Mouse (Mus musculus) skeletal muscle tissue, adult 2 months (tissue): Measurements from ENCODE around the gene Tubgcp5.

Source experiments
- DNase-seq: peaks from one replicate; pipeline ENCODE4 v3.0.0-alpha.2; 2012; ENCODE audit warnings: low read depth, low spot score

Gene Tubgcp5

DNA sequence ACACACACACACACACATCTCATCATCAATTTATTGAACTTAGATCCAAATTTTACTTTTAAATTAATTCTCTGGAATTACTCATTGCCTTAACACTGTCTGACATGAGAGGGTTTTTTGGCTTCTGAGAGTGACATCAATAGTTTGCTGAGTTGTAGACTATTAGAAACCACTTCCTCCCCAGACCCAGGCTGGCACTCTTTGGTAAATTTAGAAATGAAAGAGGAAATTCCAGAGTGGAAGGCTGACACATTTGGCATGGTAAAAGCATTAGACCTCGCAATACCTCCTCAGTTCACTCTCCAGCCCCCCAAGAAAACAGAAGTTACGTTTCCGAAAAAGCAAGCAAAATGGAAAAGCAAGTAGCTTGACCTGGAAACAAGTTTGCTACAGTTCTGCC, 58.8 kb downstream of the Tubgcp5 start:
- peak; percentile 28 for DNase-seq

DNA sequence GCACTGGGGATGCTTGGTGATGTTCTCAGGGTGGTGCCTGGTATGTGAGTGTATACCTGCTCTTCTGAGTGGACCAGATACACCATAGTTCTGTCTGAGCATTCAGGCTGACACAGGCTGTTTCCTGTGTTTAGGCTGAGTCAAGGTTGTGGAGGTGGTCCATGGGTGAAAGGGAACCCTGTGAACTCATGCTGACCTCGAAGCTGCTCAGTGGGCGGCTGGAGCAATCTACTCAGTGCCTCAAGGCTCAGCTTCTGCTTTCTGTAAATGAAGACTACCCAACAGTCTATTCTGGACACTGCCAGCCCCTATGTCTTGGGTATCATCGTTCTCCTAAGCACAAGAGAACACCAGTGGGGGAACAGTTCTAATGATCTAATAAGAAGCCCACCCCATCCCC, 61.6 kb downstream of the Tubgcp5 start:
- DNase-seq, result no peak

DNA sequence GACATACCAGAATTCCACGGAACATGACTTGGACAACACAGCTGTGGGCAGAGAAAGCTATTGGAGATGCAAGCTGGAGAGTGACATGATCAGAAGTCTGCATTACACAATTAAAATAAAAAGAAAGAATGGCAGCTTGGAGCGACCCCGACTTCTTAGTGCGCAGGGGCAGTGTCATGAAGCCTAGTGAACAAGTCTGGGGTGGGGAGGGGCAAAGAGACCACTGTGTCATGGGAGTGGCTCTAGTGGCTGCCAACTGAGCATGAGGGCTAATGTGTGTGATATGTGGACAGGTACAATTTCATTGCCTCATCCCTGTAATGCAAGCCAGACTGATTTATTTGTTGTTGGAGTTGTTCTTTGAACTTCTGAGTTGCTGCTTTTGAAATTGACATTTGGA, 62.8 kb downstream of the Tubgcp5 start:
- no peak for DNase-seq

DNA sequence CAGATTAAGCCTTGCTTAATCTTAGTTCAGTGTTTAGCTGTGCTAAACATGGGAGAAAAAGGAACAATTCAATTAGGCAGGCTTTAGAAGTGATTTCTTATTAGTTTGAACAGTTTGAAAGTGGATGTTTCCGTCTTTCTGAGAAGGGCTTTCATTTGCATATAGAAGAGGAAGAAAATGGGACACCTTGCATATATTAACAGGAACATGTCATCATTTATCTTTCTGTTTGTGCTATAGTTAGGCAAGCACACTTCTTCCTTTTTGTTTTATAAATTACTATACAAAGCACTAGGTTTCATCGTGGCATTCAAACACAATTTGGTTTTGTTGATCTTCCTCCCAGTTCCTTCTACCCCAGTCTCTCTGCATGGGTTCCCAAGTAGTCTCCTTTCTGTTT, 63.8 kb downstream of the Tubgcp5 start:
- DNase-seq, result no peak

DNA sequence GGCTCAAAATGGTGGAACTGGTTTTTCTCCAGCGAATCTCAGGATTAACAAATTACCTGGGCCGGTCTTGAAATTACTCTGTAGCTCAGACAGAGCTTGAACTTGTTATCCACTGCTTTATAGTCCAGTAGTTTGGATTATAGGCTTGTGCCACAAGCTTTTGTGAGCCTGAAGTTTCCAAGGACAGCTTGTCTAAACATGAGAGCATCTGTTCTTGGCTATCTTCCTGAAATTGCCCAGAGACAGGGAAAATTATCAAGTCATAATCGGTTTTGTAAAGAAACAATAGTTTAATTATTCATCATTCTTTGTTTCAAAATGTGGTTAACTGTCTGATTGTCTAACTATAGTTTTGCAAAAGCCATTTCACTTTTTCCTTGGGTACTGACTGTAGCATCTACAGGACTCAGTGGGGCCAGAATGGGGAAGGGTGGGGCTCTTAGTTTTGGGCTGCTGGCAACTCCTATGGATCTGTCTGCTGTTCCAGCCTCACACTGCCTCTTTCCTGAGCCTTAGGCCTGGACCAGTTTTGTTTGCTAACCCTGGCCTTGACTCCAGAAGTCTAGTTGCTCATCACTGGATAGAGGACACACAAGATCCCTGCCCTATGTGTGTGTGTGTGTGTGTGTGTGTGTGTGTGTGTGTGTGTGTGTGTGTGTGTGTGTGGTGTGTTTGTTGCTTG, 65.0 kb downstream of the Tubgcp5 start:
- DNase-seq, result no peak

DNA sequence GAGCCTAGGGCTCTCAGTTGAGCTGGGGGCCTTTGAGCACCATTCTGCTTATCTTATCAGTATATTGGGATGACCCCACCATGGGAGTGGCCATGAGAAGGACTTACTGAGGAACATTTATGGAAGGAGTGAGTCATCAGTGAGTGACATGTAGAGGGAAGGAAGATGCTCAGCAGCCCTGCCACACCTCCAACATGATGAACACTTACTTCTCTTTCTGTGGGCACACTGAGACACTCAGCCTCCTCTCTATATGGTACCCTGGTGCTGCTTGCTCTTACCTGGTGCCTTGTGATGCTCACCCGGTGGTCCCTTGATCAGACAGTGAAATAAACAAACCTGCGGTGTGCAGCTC, 65.5 kb downstream of the Tubgcp5 start:
- DNase-seq, result no peak

DNA sequence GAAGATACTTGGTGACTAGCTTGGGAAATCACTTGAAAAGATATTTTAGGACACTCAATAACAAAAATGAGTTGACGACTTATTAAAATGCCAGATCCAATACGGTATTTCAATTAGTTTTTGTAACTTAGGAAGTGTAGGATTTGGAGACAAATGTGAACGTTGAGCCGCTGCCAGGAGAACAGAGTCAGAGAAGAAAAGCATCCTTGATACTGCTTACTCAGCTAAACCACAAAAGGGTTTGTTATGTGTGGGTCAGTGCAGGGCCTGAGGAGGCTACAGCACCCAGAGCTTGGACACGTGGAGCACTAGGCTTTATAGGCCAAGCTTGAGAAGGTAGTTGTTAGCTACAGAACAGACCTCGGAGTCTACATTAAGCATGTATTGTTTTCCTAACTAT, 66.0 kb downstream of the Tubgcp5 start:
- DNase-seq, result no peak

DNA sequence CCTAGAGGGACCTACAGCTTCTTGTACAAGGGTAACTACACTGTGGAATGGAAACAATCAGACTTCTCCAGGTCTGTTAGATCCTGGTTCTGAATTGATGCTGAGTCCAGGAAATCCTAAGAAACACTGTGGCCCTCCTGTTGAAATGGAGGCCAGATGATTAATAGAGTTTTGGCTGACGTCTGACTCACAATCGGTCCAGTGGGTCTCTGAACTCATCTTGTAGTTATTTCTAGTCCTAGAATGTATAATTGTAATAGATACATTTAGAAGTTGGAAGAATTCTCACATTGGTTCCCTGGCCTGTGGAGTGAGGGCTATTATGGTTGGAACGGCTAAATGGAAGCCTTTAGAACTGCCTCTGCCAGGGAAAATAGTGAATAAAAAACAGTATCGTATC, 67.2 kb downstream of the Tubgcp5 start:
- no peak for DNase-seq

DNA sequence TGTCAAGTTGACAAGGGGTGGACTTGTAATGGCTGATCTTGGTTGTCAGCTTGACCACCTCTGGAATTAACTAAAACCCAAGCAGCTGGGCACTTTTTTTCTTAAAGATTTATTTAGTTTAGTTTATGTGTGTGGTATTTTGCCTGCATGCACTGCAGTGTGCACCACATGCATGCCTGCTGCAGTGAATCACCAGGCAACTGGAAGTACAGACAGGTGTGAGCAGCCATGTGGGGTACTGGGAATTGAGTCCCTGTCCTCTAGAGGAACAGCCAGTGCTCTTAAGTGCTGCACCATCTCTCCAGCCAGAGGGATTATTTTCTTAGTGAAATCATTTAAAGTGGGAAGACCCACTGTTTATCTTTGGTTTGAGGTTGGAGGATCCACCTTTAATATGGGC, 71.1 kb downstream of the Tubgcp5 start:
- no peak for DNase-seq

DNA sequence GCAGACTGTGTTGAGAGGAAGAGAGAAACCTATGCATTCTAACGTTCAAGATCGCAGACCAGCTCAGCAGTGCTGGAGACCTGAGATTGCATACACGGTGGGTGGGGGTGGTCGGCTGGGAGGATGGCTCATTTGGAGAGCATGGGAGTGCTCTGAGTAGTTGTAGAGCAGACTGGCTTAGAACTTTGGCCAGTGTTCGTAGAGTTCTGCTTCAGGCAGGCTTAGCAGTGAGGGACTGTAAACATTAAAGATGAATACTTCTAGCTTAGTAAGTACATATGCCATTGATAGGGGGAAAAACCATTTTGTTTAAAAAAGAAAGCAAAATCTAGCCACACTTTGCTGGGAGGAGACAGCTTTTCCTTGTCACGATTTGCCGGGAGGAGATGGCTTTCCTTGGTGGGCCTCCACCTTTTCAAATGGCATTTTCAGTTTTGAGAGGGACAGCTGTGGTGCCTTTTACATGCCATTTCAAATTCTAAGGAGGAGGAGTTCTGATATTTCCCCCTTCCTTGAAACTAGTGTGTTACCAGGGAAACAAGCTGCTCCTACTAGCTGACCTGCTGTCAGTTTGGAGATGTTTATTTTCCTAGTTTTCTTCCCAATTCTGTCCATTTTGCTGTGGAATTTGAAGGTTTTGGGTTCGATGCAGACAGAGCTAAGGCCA, 71.9 kb downstream of the Tubgcp5 start:
- DNase-seq, result no peak

DNA sequence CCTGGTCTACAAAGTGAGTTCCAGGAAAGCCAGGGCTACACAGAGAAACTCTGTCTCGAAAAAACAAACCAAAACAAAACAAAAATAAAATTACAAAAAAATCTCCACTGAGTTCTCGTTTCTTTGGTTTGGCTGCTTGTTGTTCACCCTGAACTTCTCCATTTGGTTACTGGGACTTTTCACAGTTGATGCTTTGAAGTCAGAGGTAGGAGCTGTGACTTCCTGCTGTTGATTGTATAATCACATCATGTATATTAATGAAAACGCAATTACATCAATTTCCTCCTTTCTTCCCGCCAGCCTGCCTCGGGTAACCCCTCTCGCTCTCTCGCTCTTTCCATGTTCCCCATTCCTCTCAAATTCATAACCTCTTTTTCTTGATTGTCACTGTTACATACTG, 74.3 kb downstream of the Tubgcp5 start:
- DNase-seq, result no peak

DNA sequence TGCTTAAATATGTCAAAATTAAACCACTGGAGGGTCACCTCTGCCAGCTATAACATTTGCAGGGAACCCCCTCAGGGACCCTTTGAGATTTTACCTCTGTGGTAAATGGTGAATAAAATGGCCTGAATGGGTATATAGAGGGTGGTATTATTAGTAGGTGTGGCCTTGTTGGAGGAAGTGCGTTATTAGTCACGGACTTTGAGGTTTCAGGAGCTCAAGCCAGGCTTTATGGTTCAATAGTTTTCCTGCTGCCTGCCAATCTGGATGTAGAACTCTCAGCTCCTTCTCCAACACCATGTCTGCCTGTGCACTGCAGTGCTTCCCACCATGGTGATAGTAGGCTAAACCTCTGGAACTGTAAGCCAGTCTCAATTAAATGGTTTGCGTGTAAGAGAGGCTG, 75.3 kb downstream of the Tubgcp5 start:
- no peak for DNase-seq

DNA sequence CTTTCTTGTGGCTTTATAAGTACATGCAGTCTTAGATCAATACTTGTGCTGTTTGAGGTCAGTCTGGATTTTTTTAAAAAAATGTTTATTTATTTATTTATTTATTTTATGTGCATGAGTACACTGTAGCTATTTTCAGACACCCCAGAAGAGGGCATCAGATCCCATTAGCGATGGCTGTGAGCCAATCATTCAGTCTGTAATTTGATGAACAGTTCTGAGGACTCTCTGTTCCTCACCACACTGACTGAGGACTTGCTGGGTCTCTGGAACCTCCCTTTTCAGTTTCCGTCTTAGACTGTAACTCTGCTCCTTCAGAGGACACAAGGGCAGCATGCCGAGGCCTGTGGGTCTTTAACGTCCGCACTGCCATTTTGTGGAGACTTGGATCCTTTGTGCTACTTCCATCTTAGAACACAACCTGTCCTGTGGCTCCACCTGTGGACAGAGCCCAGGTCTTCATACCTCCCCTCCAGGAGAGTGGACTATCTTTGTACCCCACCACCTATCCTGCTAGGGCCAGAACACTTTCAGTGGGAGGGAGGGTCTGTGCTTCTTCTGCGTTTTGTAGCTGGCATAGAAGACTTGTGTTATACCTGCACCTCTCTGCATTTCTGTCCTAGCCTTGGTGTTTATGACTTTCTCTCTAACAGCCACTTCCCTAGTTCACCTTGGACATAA, 76.5 kb downstream of the Tubgcp5 start:
- DNase-seq, result peak; percentile 78

DNA sequence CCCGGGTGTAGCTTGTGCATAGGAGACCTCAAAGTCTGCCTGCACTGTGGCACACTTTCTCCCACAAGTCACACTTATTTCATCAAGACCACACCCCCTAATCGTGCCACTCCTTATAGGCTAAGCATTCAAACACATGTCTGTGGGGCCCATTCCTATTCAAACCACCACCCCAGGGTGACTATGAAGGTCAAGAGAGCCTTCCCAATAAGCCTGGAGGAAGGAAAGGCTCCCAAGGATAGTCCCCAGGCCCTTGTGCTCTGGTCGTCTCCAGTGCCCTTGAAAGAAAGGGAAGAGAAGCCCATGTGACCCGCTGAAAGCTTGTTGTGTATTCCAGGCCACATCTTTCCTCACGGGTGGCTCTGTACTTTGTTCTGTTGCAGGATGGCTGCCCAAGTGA, 77.5 kb downstream of the Tubgcp5 start:
- DNase-seq, result no peak

DNA sequence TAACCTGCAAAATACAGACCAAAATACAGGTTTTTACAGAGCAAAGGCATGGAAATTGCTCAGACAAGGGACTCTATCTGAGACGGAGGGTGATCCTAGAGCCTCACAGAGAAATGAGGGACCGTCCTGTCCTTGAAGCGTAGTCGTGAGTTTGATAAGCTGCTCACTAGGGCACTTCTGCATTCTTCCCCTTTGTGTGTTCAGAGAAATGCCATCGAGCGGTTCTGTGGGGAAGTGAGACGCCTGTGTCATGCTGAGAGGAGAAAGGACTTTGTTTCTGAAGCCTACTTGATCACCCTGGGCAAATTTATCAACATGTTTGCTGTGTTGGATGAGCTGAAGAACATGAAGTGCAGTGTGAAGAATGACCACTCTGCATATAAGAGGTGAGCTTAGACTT, 80.7 kb downstream of the Tubgcp5 start:
- no peak for DNase-seq

DNA sequence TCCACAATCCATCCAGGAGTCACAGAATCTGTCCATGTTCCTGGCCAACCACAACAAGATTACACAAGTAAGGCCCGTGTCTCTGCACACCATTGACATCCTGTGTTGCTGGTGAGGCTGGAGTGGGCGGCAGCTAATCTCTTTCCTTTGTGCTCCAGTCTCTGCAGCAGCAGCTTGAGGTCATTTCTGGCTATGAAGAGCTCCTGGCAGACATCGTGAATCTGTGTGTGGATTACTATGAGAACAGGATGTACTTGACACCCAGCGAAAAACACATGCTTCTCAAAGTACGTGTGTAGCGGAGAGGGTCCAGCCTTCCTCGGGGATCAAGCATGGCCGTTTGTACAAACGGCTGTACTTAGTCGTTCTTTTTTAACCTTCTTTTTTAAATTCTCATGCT, 83.8 kb downstream of the Tubgcp5 start:
- peak; percentile 81 for DNase-seq

DNA sequence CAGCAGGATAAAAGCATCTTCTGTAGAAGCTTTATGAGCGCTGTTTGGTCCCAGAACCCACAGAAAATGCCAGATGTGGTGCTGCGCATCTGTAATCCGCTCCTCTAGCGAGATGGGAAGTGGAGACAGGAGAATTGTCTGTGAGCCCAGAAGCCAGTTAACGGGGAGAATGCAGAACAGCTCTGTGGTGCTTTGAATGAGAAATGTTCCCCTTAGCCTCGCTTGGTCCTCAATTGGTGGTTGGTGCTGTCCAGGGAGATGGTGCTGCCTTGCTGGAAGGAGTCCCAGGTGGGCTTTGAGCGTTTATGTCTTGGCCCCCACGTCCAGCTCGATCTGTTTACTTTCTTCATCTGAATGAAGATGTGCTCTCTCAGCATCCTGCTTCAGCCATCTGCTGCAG, 86.9 kb downstream of the Tubgcp5 start:
- no peak for DNase-seq
